Mouse (Mus musculus) embryonic fibroblast, embryonic 13.5 days (primary cell): Measurements from ENCODE around the gene Taf1c.

Experiments
- CTCF ChIP-seq: IDR thresholded peaks from 2 replicates; pipeline ENCODE4 v1.5.1; 2011; ENCODE audit warnings: mild to moderate bottlenecking, control low read depth, low read length, moderate library complexity, borderline replicate concordance; ENCODE audit not compliant: insufficient read depth
- POLR2A ChIP-seq: IDR thresholded peaks from 2 replicates; pipeline ENCODE4 v1.6.1; 2011; ENCODE audit warnings: low read depth, mild to moderate bottlenecking, control low read depth, low read length, moderate library complexity

- TF ChIP-seq POLR2A (no peak), CTCF (no peak)
Observed at GRCm38 (mm10) chr8:119642960-119643359, 37.9 kb upstream of the Taf1c start.
